Mouse (Mus musculus) liver, adult 2 months (tissue): Measurements from ENCODE around the gene Orc3.

Source experiments
- CTCF ChIP-seq: fragments of 200-500 bp; IDR thresholded peaks from 2 replicates; pipeline ENCODE4 v1.5.1; 2011; ENCODE audit warnings: low read depth, low read length, control low read depth
- POLR2A ChIP-seq: fragments of 200-500 bp; IDR thresholded peaks from 2 replicates; pipeline ENCODE4 v1.6.1; 2011; ENCODE audit warnings: low read length, control low read depth; ENCODE audit not compliant: insufficient read depth; ENCODE audit errors: extremely low read depth

DNA sequence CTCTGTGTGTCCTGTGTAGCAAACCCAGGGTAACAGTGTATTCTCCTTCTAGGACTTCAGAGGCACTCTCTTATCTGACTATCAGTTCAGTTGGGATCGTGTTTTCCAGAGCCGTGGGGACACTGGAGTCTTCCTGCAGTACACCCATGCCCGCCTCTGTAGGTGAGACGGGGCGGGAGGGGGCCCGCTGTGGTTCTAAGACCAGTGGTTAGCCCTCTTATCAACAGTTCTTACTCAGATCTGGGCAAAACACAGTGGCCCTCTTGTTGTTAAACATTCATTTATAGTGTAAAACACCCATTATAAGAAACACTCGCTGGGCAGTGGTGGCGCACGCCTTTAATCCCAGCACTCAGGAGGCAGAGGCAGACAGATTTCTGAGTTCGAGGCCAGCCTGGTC, 41.4 kb upstream of the Orc3 start:
- TF ChIP-seq CTCF (no peak), POLR2A (no peak)
